Mouse (Mus musculus) olfactory bulb, adult 2 months (tissue): ENCODE measurements at regions not wholly inside any gene's neighbourhood (a gene's known extent, or its start where the extent isn't known, plus 50 kb on each side); places are given as distances from the start of the nearest gene placed in this dataset.

ENCODE experiments used
- CTCF ChIP-seq: fragments of 200-500 bp; IDR thresholded peaks from 2 replicates; pipeline ENCODE4 v1.5.1; 2012; ENCODE audit warnings: low read depth, mild to moderate bottlenecking, low read length, moderate library complexity; ENCODE audit not compliant: insufficient read depth
- POLR2A ChIP-seq: fragments of 200-500 bp; IDR thresholded peaks from 2 replicates; pipeline ENCODE4 v1.6.1; 2012; ENCODE audit warnings: mild to moderate bottlenecking, low read depth, low read length, moderate library complexity; ENCODE audit not compliant: insufficient read depth

DNA sequence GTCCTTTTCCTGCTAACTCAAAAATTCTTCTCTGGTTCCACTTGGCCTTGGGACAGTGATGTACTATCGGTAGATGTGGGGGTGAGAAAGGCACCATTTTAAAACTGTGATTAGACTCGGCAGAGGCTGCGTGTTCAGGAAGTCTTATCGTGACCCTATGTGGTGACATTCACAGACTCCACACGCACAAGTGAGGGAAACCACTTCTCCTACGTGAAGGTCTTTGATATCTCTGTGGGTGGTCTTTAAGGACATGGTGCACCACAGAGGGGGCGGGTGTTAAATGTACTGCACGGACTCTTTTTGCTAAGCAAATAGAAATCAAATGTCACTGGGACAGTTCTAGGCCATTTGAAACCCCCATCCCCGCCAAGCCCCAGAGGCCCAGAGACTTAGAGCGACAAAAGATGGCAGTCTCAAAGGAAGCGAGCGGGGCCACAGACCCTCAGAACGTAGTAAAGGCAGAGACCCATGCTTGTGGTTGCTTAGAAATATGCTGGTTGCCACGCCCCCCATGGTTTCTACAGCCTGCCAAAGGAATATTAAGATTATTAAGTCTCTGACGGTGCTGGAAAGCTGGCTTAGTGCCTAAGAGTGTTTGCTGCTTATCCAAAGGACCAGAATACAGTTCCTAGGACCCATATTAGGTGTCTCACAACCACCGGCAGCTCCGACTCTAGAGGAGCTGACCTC, 73.6 kb upstream of the Slc45a1 start:
- TF ChIP-seq CTCF (no peak), POLR2A (no peak)
